Mouse (Mus musculus): Measurements from ENCODE around the gene Ptprg. TPM values are rescaled to one million over a fixed set of nuclear protein-coding genes. Genes with fewer than 3 reads are reported as not detected.

Ptprg gene
- polyA plus RNA-seq, 1 experiment from 2014 or later, result 33.7 TPM

- Histone ChIP-seq H3K36me3 (ENCODE audit: control insufficient read depth, insufficient read depth, low read length) (no peaks in the 10 kb centered on the region), H3K4me2 (no peak overlapping the region), H3K9me3 (ENCODE audit: control insufficient read depth, low read length) (no peaks in the 10 kb centered on the region), H3K9ac (ENCODE audit: low read length) (no peak overlapping the region), H3K4me3 (ENCODE audit: low read depth, low read length) (no peak overlapping the region), H3K27ac (ENCODE audit: low read depth, low read length) (no peak overlapping the region), H3K27me3 (ENCODE audit: control insufficient read depth, insufficient read depth, low read length) (no peaks in the 10 kb centered on the region), H3K4me1 (ENCODE audit: control insufficient read depth, insufficient read depth, low read length) (peaks cover 8% of the 10 kb centered on the region; the same call in 1 of the 2 replicates)
- ATAC-seq (ENCODE audit: low FRiP score) (no peak), DNase-seq (ENCODE audit: low spot score, missing footprints) (no peak)
- 26% methylated on average over 10 of the region's 10 CpGs for WGBS
Measured at GRCm38 (mm10) chr14:11883142-11883921, 330.0 kb downstream of the Ptprg start.

- WGBS, result 57% methylated on average over 5 of the region's 5 CpGs
- Histone ChIP-seq H3K27ac (ENCODE audit: low read depth, low read length) (no peak overlapping the region), H3K4me3 (ENCODE audit: low read depth, low read length) (no peak overlapping the region), H3K4me2 (no peak overlapping the region), H3K9ac (ENCODE audit: low read length) (no peak overlapping the region), H3K36me3 (ENCODE audit: control insufficient read depth, insufficient read depth, low read length) (no peaks in the 10 kb centered on the region), H3K27me3 (ENCODE audit: control insufficient read depth, insufficient read depth, low read length) (no peaks in the 10 kb centered on the region), H3K4me1 (ENCODE audit: control insufficient read depth, insufficient read depth, low read length) (peaks cover 8% of the 10 kb centered on the region; the same call in 1 of the 2 replicates), H3K9me3 (ENCODE audit: control insufficient read depth, low read length) (no peaks in the 10 kb centered on the region)
- DNase-seq (ENCODE audit: low spot score, missing footprints) (no peak), ATAC-seq (ENCODE audit: low FRiP score) (no peak)
Measured at GRCm38 (mm10) chr14:11883995-11884394, 330.7 kb downstream of the Ptprg start.

GRCm38 (mm10) chr14:11886417-11886816 lies 333.1 kb downstream of the Ptprg start:
- Histone ChIP-seq H3K4me3 (ENCODE audit: low read depth, low read length) (no peak overlapping the region), H3K9me3 (ENCODE audit: control insufficient read depth, low read length) (no peaks in the 10 kb centered on the region), H3K4me1 (ENCODE audit: control insufficient read depth, insufficient read depth, low read length) (peaks cover 6% of the 10 kb centered on the region; the same call in 1 of the 2 replicates), H3K27ac (ENCODE audit: low read depth, low read length) (no peak overlapping the region), H3K4me2 (no peak overlapping the region), H3K27me3 (ENCODE audit: control insufficient read depth, insufficient read depth, low read length) (no peaks in the 10 kb centered on the region), H3K9ac (ENCODE audit: low read length) (no peak overlapping the region), H3K36me3 (ENCODE audit: control insufficient read depth, insufficient read depth, low read length) (no peaks in the 10 kb centered on the region)
- 80% methylated on average over 3 of the region's 3 CpGs for WGBS
- DNase-seq (ENCODE audit: low spot score, missing footprints) (no peak), ATAC-seq (ENCODE audit: low FRiP score) (no peak)

- Histone ChIP-seq H3K4me3 (ENCODE audit: low read depth, low read length) (no peak overlapping the region), H3K9me3 (ENCODE audit: control insufficient read depth, low read length) (no peaks in the 10 kb centered on the region), H3K36me3 (ENCODE audit: control insufficient read depth, insufficient read depth, low read length) (no peaks in the 10 kb centered on the region), H3K9ac (ENCODE audit: low read length) (no peak overlapping the region), H3K27me3 (ENCODE audit: control insufficient read depth, insufficient read depth, low read length) (no peaks in the 10 kb centered on the region), H3K4me2 (no peak overlapping the region), H3K27ac (ENCODE audit: low read depth, low read length) (no peak overlapping the region), H3K4me1 (ENCODE audit: control insufficient read depth, insufficient read depth, low read length) (no peaks in the 10 kb centered on the region)
- ATAC-seq (ENCODE audit: low FRiP score) (no peak), DNase-seq (ENCODE audit: low spot score, missing footprints) (no peak)
- 84% methylated on average over 3 of the region's 3 CpGs for WGBS
Measured at GRCm38 (mm10) chr14:11890890-11891289, 337.6 kb downstream of the Ptprg start.

- Histone ChIP-seq H3K4me2 (no peak overlapping the region), H3K4me1 (ENCODE audit: control insufficient read depth, insufficient read depth, low read length) (no peaks in the 10 kb centered on the region), H3K36me3 (ENCODE audit: control insufficient read depth, insufficient read depth, low read length) (no peaks in the 10 kb centered on the region), H3K27me3 (ENCODE audit: control insufficient read depth, insufficient read depth, low read length) (no peaks in the 10 kb centered on the region), H3K9me3 (ENCODE audit: control insufficient read depth, low read length) (no peaks in the 10 kb centered on the region), H3K9ac (ENCODE audit: low read length) (no peak overlapping the region), H3K4me3 (ENCODE audit: low read depth, low read length) (no peak overlapping the region), H3K27ac (ENCODE audit: low read depth, low read length) (no peak overlapping the region)
- ATAC-seq (ENCODE audit: low FRiP score) (no peak), DNase-seq (ENCODE audit: low spot score, missing footprints) (no peak)
- WGBS, result 67% methylated on average over 9 of the region's 9 CpGs
Measured at GRCm38 (mm10) chr14:11892621-11893020, 339.3 kb downstream of the Ptprg start.

GRCm38 (mm10) chr14:11895486-11895885 lies 342.2 kb downstream of the Ptprg start:
- Histone ChIP-seq H3K27me3 (ENCODE audit: control insufficient read depth, insufficient read depth, low read length) (no peaks in the 10 kb centered on the region), H3K27ac (ENCODE audit: low read depth, low read length) (no peak overlapping the region), H3K4me1 (ENCODE audit: control insufficient read depth, insufficient read depth, low read length) (no peaks in the 10 kb centered on the region), H3K9me3 (ENCODE audit: control insufficient read depth, low read length) (no peaks in the 10 kb centered on the region), H3K4me3 (ENCODE audit: low read depth, low read length) (no peak overlapping the region), H3K36me3 (ENCODE audit: control insufficient read depth, insufficient read depth, low read length) (no peaks in the 10 kb centered on the region), H3K4me2 (no peak overlapping the region), H3K9ac (ENCODE audit: low read length) (no peak overlapping the region)
- 90% methylated on average over 13 of the region's 13 CpGs for WGBS
- no peak for DNase-seq (ENCODE audit: low spot score, missing footprints)
- ATAC-seq (ENCODE audit: low FRiP score), result no peak

- ATAC-seq (ENCODE audit: low FRiP score) (no peak; the same call in 1 of the 2 replicates), DNase-seq (ENCODE audit: low spot score, missing footprints) (no peak)
- no peak overlapping the region for H3K27ac ChIP-seq (ENCODE audit: low read depth, low read length)
- H3K4me2 ChIP-seq, result no peak overlapping the region
- H3K9ac ChIP-seq (ENCODE audit: low read length), result no peak overlapping the region
- no peaks in the 10 kb centered on the region for H3K36me3 ChIP-seq (ENCODE audit: control insufficient read depth, insufficient read depth, low read length)
- H3K4me1 ChIP-seq (ENCODE audit: control insufficient read depth, insufficient read depth, low read length), result peaks cover 3% of the 10 kb centered on the region; the same call in 1 of the 2 replicates
- H3K4me3 ChIP-seq (ENCODE audit: low read depth, low read length), result no peak overlapping the region
- H3K9me3 ChIP-seq (ENCODE audit: control insufficient read depth, low read length), result no peaks in the 10 kb centered on the region
- no peaks in the 10 kb centered on the region for H3K27me3 ChIP-seq (ENCODE audit: control insufficient read depth, insufficient read depth, low read length)
- WGBS, result 15% methylated on average over 2 of the region's 2 CpGs
Measured at GRCm38 (mm10) chr14:11902794-11903193, 349.5 kb downstream of the Ptprg start.

- Histone ChIP-seq H3K36me3 (ENCODE audit: control insufficient read depth, insufficient read depth, low read length) (no peaks in the 10 kb centered on the region), H3K4me3 (ENCODE audit: low read depth, low read length) (no peak overlapping the region), H3K9me3 (ENCODE audit: control insufficient read depth, low read length) (no peaks in the 10 kb centered on the region), H3K4me1 (ENCODE audit: control insufficient read depth, insufficient read depth, low read length) (peaks cover 3% of the 10 kb centered on the region; the same call in 1 of the 2 replicates), H3K4me2 (no peak overlapping the region), H3K27me3 (ENCODE audit: control insufficient read depth, insufficient read depth, low read length) (no peaks in the 10 kb centered on the region), H3K27ac (ENCODE audit: low read depth, low read length) (no peak overlapping the region), H3K9ac (ENCODE audit: low read length) (no peak overlapping the region)
- WGBS, result 60% methylated on average over 5 of the region's 5 CpGs
- DNase-seq (ENCODE audit: low spot score, missing footprints) (no peak), ATAC-seq (ENCODE audit: low FRiP score) (no peak)
Measured at GRCm38 (mm10) chr14:11906130-11906675, 352.9 kb downstream of the Ptprg start.

GRCm38 (mm10) chr14:11912253-11912652 lies 358.9 kb downstream of the Ptprg start:
- no peaks in the 10 kb centered on the region for H3K9me3 ChIP-seq (ENCODE audit: control insufficient read depth, low read length)
- H3K9ac ChIP-seq (ENCODE audit: low read length), result no peak overlapping the region
- DNase-seq (ENCODE audit: low spot score, missing footprints) (no peak), ATAC-seq (ENCODE audit: low FRiP score) (no peak)
- 82% methylated on average over 1 of the region's 1 CpGs for WGBS
- no peaks in the 10 kb centered on the region for H3K27me3 ChIP-seq (ENCODE audit: control insufficient read depth, insufficient read depth, low read length)
- no peak overlapping the region for H3K4me2 ChIP-seq
- H3K4me1 ChIP-seq (ENCODE audit: control insufficient read depth, insufficient read depth, low read length), result no peaks in the 10 kb centered on the region
- H3K27ac ChIP-seq (ENCODE audit: low read depth, low read length), result no peak overlapping the region
- H3K36me3 ChIP-seq (ENCODE audit: control insufficient read depth, insufficient read depth, low read length), result no peaks in the 10 kb centered on the region
- H3K4me3 ChIP-seq (ENCODE audit: low read depth, low read length), result no peak overlapping the region

Measured in midbrain, embryonic 11.5 days (tissue).